Mouse (Mus musculus) limb, embryonic 11.5 days (tissue): ENCODE data around the gene D830030K20Rik. TPM values are rescaled to one million over a fixed set of nuclear protein-coding genes. Genes with fewer than 3 reads are reported as not detected.
A peak's percentile ranks its signal among the peaks of the same experiment; 100 is the strongest.
"Not testable (repeated sequence)": the region's sequence is repeated elsewhere in the genome, so short reads cannot be mapped to it uniquely, and the experiment has no call there.

Experiments
- ATAC-seq: fragments of 200-750 bp; cut with Nextera tagmentation; 2 replicates; pipeline ENCODE4 v1.8.0; 2017; ENCODE audit warnings: low read depth; ENCODE audit not compliant: insufficient number of reproducible peaks, low FRiP score, low TSS enrichment
- DNase-seq: peaks from one replicate; pipeline ENCODE4 v3.0.0-alpha.2; 2015; ENCODE audit warnings: low spot score
- H3K27ac ChIP-seq: fragments of 300-500 bp; sonication (generic); replicated peaks from 2 replicates; pipeline ENCODE4 v1.5.1; 2014; ENCODE audit warnings: low read depth, mild to moderate bottlenecking, low read length
- H3K27me3 ChIP-seq: fragments of 300-500 bp; sonication (generic); 2 replicates; pipeline ENCODE4 v1.6.1; 2014; ENCODE audit warnings: mild to moderate bottlenecking, low read length, mixed read lengths; ENCODE audit not compliant: control insufficient read depth, insufficient read depth
- H3K36me3 ChIP-seq: fragments of 300-500 bp; sonication (generic); 2 replicates; pipeline ENCODE4 v1.6.1; 2014; ENCODE audit warnings: mild to moderate bottlenecking, low read length, moderate library complexity, mixed read lengths; ENCODE audit not compliant: control insufficient read depth, insufficient read depth
- H3K4me1 ChIP-seq: fragments of 300-500 bp; sonication (generic); 2 replicates; pipeline ENCODE4 v1.6.1; 2014; ENCODE audit warnings: low read length, mixed read lengths; ENCODE audit not compliant: control insufficient read depth, insufficient read depth
- H3K4me2 ChIP-seq: fragments of 300-500 bp; sonication (generic); 2 replicates; pipeline ENCODE4 v1.6.1; 2014; ENCODE audit warnings: low read depth, mild to moderate bottlenecking, moderate library complexity; ENCODE audit not compliant: severe bottlenecking
- H3K4me3 ChIP-seq: fragments of 300-500 bp; sonication (generic); 2 replicates; pipeline ENCODE4 v1.5.1; 2014; ENCODE audit warnings: low read depth, low read length
- H3K9ac ChIP-seq: fragments of 300-500 bp; sonication (generic); 2 replicates; pipeline ENCODE4 v1.6.1; 2014; ENCODE audit warnings: mild to moderate bottlenecking, low read length
- H3K9me3 ChIP-seq: fragments of 300-500 bp; sonication (generic); 2 replicates; pipeline ENCODE4 v1.6.1; 2016; ENCODE audit warnings: low read length; ENCODE audit not compliant: control insufficient read depth
- WGBS: fragments of 180-500 bp; shearing (Covaris S2); extraction: QIAGEN DNeasy Blood & Tissue Kit; methylation state at CpG from one replicate; pipeline ENCODE4 v1.1.7; 2014; 5-methylcytosine and 5-hydroxymethylcytosine counted together
- polyA plus RNA-seq: library from polyadenylated mRNA; unstranded; fragments of >200 nt; fragmentation: Nextera tagmentation; extraction: Ambion mirVana; gene quantifications from 2 replicates; pipeline ENCODE4 v1.2.1, GENCODE M21; 2014

The D830030K20Rik gene
- 7.2 and 7.7 TPM in 2 replicates for polyA plus RNA-seq

- H3K27ac ChIP-seq, ATAC-seq, H3K36me3 ChIP-seq, H3K4me1 ChIP-seq, H3K9me3 ChIP-seq, H3K9ac ChIP-seq, H3K27me3 ChIP-seq: not testable (repeated sequence)
- WGBS, result 2% methylated on average over 15 of the region's 62 CpGs
- H3K4me2 ChIP-seq, result peak within 1 kb of the TSS; percentile 61
- DNase-seq, result peak; percentile 45
- H3K4me3 ChIP-seq, result peak within 1 kb of the TSS; percentile 39
Measured at GRCm38 (mm10) chr14:3208272-3209152, at the start of gene D830030K20Rik. Gene D830030K20Rik, plus strand, starts transcription at chr14:3208488.

GRCm38 (mm10) chr14:3187955-3188354 lies 20.3 kb upstream of the D830030K20Rik start, which contains the start of gene Gm5795:
Gene Gm5795, plus strand, starts transcription at chr14:3188255.
- H3K27ac ChIP-seq, H3K4me3 ChIP-seq, H3K4me2 ChIP-seq, ATAC-seq, H3K4me1 ChIP-seq, DNase-seq, H3K27me3 ChIP-seq, H3K9ac ChIP-seq, H3K36me3 ChIP-seq, H3K9me3 ChIP-seq: not testable (repeated sequence)
- WGBS, result no CpG with 5 or more reads among the region's 2 CpGs

GRCm38 (mm10) chr14:3209367-3209766 lies 1.1 kb downstream of the D830030K20Rik start:
- peak; percentile 41 for DNase-seq
- not testable (repeated sequence) for H3K4me3 ChIP-seq, H3K27me3 ChIP-seq, H3K27ac ChIP-seq, H3K36me3 ChIP-seq, H3K9me3 ChIP-seq, H3K4me2 ChIP-seq, H3K4me1 ChIP-seq, H3K9ac ChIP-seq, ATAC-seq
- WGBS, result 9% methylated on average over 9 of the region's 11 CpGs

- WGBS, result 96% methylated on average over 2 of the region's 2 CpGs
- H3K4me3 ChIP-seq, H3K27me3 ChIP-seq, DNase-seq, H3K36me3 ChIP-seq, H3K9ac ChIP-seq, ATAC-seq, H3K27ac ChIP-seq, H3K9me3 ChIP-seq, H3K4me2 ChIP-seq, H3K4me1 ChIP-seq: not testable (repeated sequence)
Measured at GRCm38 (mm10) chr14:3262531-3262930, 54.2 kb downstream of the D830030K20Rik start.

Other genes starting within 250 kb of the D830030K20Rik start
- not detected in 2 replicates for gene Gm2888, start 178.5 kb upstream of the D830030K20Rik start, polyA plus RNA-seq
- gene Gm2897, start 159.2 kb upstream of the D830030K20Rik start, polyA plus RNA-seq, result 2.6 and 4.0 TPM in 2 replicates
- gene Gm10340, start 74.5 kb upstream of the D830030K20Rik start, polyA plus RNA-seq, result not detected in 2 replicates
- not detected in 2 replicates for gene Gm5795, start 20.2 kb upstream of the D830030K20Rik start, polyA plus RNA-seq
- not detected in 2 replicates for gene Gm2956, start 124.1 kb downstream of the D830030K20Rik start, polyA plus RNA-seq
- gene Gm10413, start 186.6 kb downstream of the D830030K20Rik start, polyA plus RNA-seq, result not detected in 2 replicates
- 0.93 and 1.2 TPM in 2 replicates for gene Gm10409, start 204.1 kb downstream of the D830030K20Rik start, polyA plus RNA-seq
- gene Gm3005, start 219.6 kb downstream of the D830030K20Rik start, polyA plus RNA-seq, result 0.65 and 0.83 TPM in 2 replicates
- gene Gm10408, start 240.9 kb downstream of the D830030K20Rik start, polyA plus RNA-seq, result not detected in 2 replicates